Mouse (Mus musculus) liver, adult 2 months (tissue): ENCODE data around the gene Tmem135.

ENCODE experiments used
- CTCF ChIP-seq: fragments of 200-500 bp; IDR thresholded peaks from 2 replicates; pipeline ENCODE4 v1.5.1; 2011; ENCODE audit warnings: low read depth, low read length, control low read depth
- POLR2A ChIP-seq: fragments of 200-500 bp; IDR thresholded peaks from 2 replicates; pipeline ENCODE4 v1.6.1; 2011; ENCODE audit warnings: low read length, control low read depth; ENCODE audit not compliant: insufficient read depth; ENCODE audit errors: extremely low read depth

DNA sequence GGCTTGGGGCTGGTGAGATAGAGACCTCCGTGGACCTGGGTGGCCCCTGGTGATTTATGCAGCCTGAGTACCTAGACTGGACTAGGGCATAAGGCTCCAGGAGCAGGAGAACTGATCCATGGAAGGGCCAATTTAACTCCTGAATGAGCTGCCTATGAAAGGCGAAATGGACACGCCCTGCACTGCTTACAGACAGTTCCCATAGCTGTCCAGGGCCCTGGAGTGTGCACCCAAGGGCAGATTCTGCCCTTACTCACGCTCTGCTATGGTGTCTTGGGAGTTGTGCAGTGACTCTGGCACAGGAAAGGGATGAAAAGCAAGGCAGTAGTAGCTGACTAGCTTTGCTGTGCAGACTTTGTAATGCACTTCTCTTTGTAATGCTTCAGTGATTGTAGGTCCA lies 6.3 kb upstream of the Tmem135 start:
- TF ChIP-seq POLR2A (no peak), CTCF (no peak)
